Mouse (Mus musculus) MEL (cell line): ENCODE measurements around the gene Scarb1. TPM values are rescaled to one million over a fixed set of nuclear protein-coding genes. Genes with fewer than 3 reads are reported as not detected.
A peak's percentile ranks its signal among the peaks of the same experiment; 100 is the strongest.

Source experiments
- DNase-seq: peaks from one replicate; pipeline ENCODE4 v3.0.0; 2011; ENCODE audit warnings: low read depth, low spot score
- H3K27ac ChIP-seq: 2 replicates; pipeline ENCODE4 v1.5.1; 2012; ENCODE audit warnings: low read depth, mild to moderate bottlenecking, control low read depth, low read length, moderate library complexity; ENCODE audit not compliant: control insufficient read depth
- H3K27me3 ChIP-seq, 2 experiments: fragments of 150-350 bp in 1 of 2; sonication (generic) in 1 of 2; 2 replicates each; pipeline ENCODE4 v1.6.1; 2012; ENCODE audit warnings: low read length in 2 of 2, mild to moderate bottlenecking in 2 of 2, improper control_type of control experiment in 1 of 2, moderate library complexity in 1 of 2; ENCODE audit not compliant: insufficient read depth in 2 of 2, control insufficient read depth in 1 of 2
- H3K36me3 ChIP-seq, 2 experiments: 2 replicates each; pipeline ENCODE4 v1.6.1; 2012 to 2014; ENCODE audit warnings: low read length in 2 of 2, improper control_type of control experiment in 1 of 2, inconsistent platforms in 1 of 2, mild to moderate bottlenecking in 1 of 2; ENCODE audit not compliant: insufficient read depth in 2 of 2, control insufficient read depth in 1 of 2
- H3K4me1 ChIP-seq, 2 experiments: fragments of 150-350 bp in 1 of 2; sonication (generic) in 1 of 2; 2 replicates each; pipeline ENCODE4 v1.6.1; 2012; ENCODE audit warnings: low read length in 2 of 2, improper control_type of control experiment in 1 of 2, mild to moderate bottlenecking in 1 of 2; ENCODE audit not compliant: insufficient read depth in 2 of 2, control insufficient read depth in 1 of 2
- H3K4me3 ChIP-seq, 2 experiments: fragments of 150-350 bp in 1 of 2; sonication (generic) in 1 of 2; 2 replicates each; pipeline ENCODE4 v1.5.1; 2012; ENCODE audit warnings: low read depth in 2 of 2, low read length in 2 of 2, mild to moderate bottlenecking in 2 of 2, moderate library complexity in 2 of 2, control low read depth in 1 of 2, improper control_type of control experiment in 1 of 2; ENCODE audit not compliant: control insufficient read depth in 1 of 2, insufficient read depth in 1 of 2
- H3K79me2 ChIP-seq: 2 replicates; pipeline ENCODE4 v1.6.1; 2012; ENCODE audit warnings: mild to moderate bottlenecking, low read length, moderate library complexity; ENCODE audit not compliant: control insufficient read depth, poor library complexity, insufficient read depth
- H3K9ac ChIP-seq: 2 replicates; pipeline ENCODE4 v1.6.1; 2012; ENCODE audit warnings: low read depth, mild to moderate bottlenecking, control low read depth, low read length, moderate library complexity; ENCODE audit not compliant: control insufficient read depth, poor library complexity, severe bottlenecking
- H3K9me3 ChIP-seq: fragments of 150-350 bp; sonication (generic); replicated peaks from 2 replicates; pipeline ENCODE4 v1.6.1; 2012; ENCODE audit warnings: mild to moderate bottlenecking, low read length, improper control_type of control experiment, moderate library complexity; ENCODE audit not compliant: insufficient read depth
- E2F4 ChIP-seq: IDR thresholded peaks from 2 replicates; pipeline ENCODE4 v1.6.1; 2011; ENCODE audit warnings: low read depth, low read length, improper control_type of control experiment, borderline replicate concordance
- ELF1 ChIP-seq: IDR thresholded peaks from 2 replicates; pipeline ENCODE4 v1.6.1; 2014; ENCODE audit warnings: low read depth, mild to moderate bottlenecking, inconsistent platforms, low read length, improper control_type of control experiment, moderate library complexity
- EP300 ChIP-seq, 2 experiments: IDR thresholded peaks; 2 replicates each; pipeline ENCODE4 v1.6.1; 2011; ENCODE audit warnings: improper control_type of control experiment in 2 of 2, low read length in 2 of 2, low read depth in 1 of 2, mild to moderate bottlenecking in 1 of 2
- ETS1 ChIP-seq: IDR thresholded peaks from 2 replicates; pipeline ENCODE4 v1.6.1; 2012; ENCODE audit warnings: low read depth, mild to moderate bottlenecking, inconsistent platforms, low read length, improper control_type of control experiment, moderate library complexity
- GATA1 ChIP-seq: IDR thresholded peaks from 2 replicates; pipeline ENCODE4 v1.6.1; 2011; ENCODE audit warnings: low read depth, low read length, improper control_type of control experiment
- MAZ ChIP-seq: IDR thresholded peaks from 2 replicates; pipeline ENCODE4 v1.6.1; 2012; ENCODE audit warnings: low read depth, mild to moderate bottlenecking, inconsistent platforms, low read length, improper control_type of control experiment
- MXI1 ChIP-seq: IDR thresholded peaks from 2 replicates; pipeline ENCODE4 v1.6.1; 2011; ENCODE audit warnings: mild to moderate bottlenecking, low read depth, low read length, improper control_type of control experiment
- MYB ChIP-seq: IDR thresholded peaks from 2 replicates; pipeline ENCODE4 v1.6.1; 2011; ENCODE audit warnings: mild to moderate bottlenecking, low read depth, low read length, improper control_type of control experiment
- MYC ChIP-seq: IDR thresholded peaks from 2 replicates; pipeline ENCODE4 v1.6.1; 2011; ENCODE audit warnings: low read depth, mild to moderate bottlenecking, low read length, improper control_type of control experiment, moderate library complexity
- POLR2AphosphoS2 ChIP-seq: IDR thresholded peaks from 2 replicates; pipeline ENCODE4 v1.6.1; 2011; ENCODE audit warnings: low read length, improper control_type of control experiment
- SIN3A ChIP-seq: IDR thresholded peaks from 2 replicates; pipeline ENCODE4 v1.6.1; 2012; ENCODE audit warnings: low read length, improper control_type of control experiment, inconsistent platforms
- TAL1 ChIP-seq: IDR thresholded peaks from 2 replicates; pipeline ENCODE4 v1.6.1; 2012; ENCODE audit warnings: mild to moderate bottlenecking, inconsistent platforms, low read length, moderate library complexity, mixed read lengths
- TCF12 ChIP-seq: IDR thresholded peaks from 2 replicates; pipeline ENCODE4 v1.6.1; 2014; ENCODE audit warnings: low read depth, mild to moderate bottlenecking, inconsistent platforms, low read length, improper control_type of control experiment, moderate library complexity
- USF1 ChIP-seq: IDR thresholded peaks from 2 replicates; pipeline ENCODE4 v1.6.1; 2014; ENCODE audit warnings: low read depth, mild to moderate bottlenecking, inconsistent platforms, low read length, improper control_type of control experiment, moderate library complexity
- USF2 ChIP-seq, 2 experiments: IDR thresholded peaks; 2 replicates each; pipeline ENCODE4 v1.6.1; 2011 to 2012; ENCODE audit warnings: improper control_type of control experiment in 2 of 2, low read length in 2 of 2, borderline replicate concordance in 1 of 2, inconsistent platforms in 1 of 2, low read depth in 1 of 2, mild to moderate bottlenecking in 1 of 2; ENCODE audit not compliant: insufficient read depth in 1 of 2
- ZC3H11A ChIP-seq: IDR thresholded peaks from 2 replicates; pipeline ENCODE4 v1.6.1; 2012; ENCODE audit warnings: low read depth, mild to moderate bottlenecking, inconsistent platforms, low read length, improper control_type of control experiment
- ZMIZ1 ChIP-seq: IDR thresholded peaks from 2 replicates; pipeline ENCODE4 v1.6.1; 2012; ENCODE audit warnings: low read depth, mild to moderate bottlenecking, inconsistent platforms, low read length, improper control_type of control experiment, moderate library complexity
- polyA plus RNA-seq, 2 experiments: library from polyadenylated mRNA; stranded (reverse) in 1 of 2; unstranded in 1 of 2; fragments of >175 nt in 1 of 2; fragments of >200 nt in 1 of 2; gene quantifications; 2 replicates each; pipeline versions ENCODE4 v1.2.1 to v1.2.4; 2012; ENCODE audit warnings: low replicate concordance in 2 of 2, low read depth in 1 of 2; ENCODE audit not compliant: insufficient read length in 2 of 2, insufficient read depth in 1 of 2, missing spikeins in 1 of 2
- total RNA-seq: library from RNA; depleted of rRNA; stranded (reverse); fragments of 300-350 nt; gene quantifications from 2 replicates; pipeline ENCODE4 v1.2.3, GENCODE M21; 2012

The Scarb1 gene
- total and polyA plus RNA-seq, 3 experiments: 53.1 to 98.3 TPM; not detected in 1

DNA sequence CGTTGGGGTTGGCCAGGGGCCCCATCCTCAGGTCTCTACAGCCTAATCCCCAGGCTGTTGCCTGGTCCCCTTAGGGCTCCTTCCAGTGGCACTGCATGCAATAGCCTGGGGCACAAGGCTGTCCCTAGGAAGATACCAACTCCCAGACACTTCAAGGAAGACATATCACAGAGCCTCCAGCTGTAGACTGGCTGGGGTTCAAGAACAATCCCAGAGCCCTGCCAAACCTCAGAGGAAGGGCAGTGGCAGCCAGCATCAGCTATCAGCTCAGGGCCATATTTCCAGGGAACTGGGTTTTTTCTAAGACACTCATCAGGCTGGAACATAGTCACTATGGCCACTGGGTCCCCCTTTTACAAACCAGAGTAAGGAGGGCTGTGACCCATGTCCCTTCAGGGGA, 25.8 kb downstream of the Scarb1 start:
- H3K4me1 ChIP-seq: peaks cover 8% of the 10 kb centered on the region in 2 experiments; a peak in 3 of 4 replicates
- peaks cover 0 to 4% of the 10 kb centered on the region in 2 experiments for H3K36me3 ChIP-seq
- TF ChIP-seq EP300 (IDR thresholded peaks at IDR 0.05; ENCODE audit: low read depth in 1 of 2, low read length in 2 of 2): peak; percentile 49 to 62; a peak in 3 of 4 replicates
- TF ChIP-seq TCF12: peak; percentile 80; the same call in 1 of the 2 replicates
- peak; percentile 67; the same call in 1 of the 2 replicates for TF ChIP-seq ETS1
- no peak for TF ChIP-seq MAZ
- TF ChIP-seq TAL1: 0 out of 2 replicates have a peak, but pooled peaks have one; percentile 19
- TF ChIP-seq SIN3A: peak; percentile 28; the same call in 1 of the 2 replicates
- TF ChIP-seq ZC3H11A: no peak
- no peaks in the 10 kb centered on the region for H3K9me3 ChIP-seq
- peaks cover 3% of the 10 kb centered on the region for H3K79me2 ChIP-seq
- no peak overlapping the region for H3K9ac ChIP-seq
- no peaks in the 10 kb centered on the region for H3K27me3 ChIP-seq
- peak; percentile 45 for DNase-seq
- H3K4me3 ChIP-seq: no peak overlapping the region
- no peak overlapping the region for H3K27ac ChIP-seq

GRCm38 (mm10) chr5:125313991-125314390, 26.9 kb downstream of the Scarb1 start:
- Histone ChIP-seq H3K4me1 (peaks cover 8% of the 10 kb centered on the region in 2 experiments; a peak in 3 of 4 replicates), H3K9ac (no peak overlapping the region), H3K27ac (no peak overlapping the region), H3K9me3 (no peaks in the 10 kb centered on the region), H3K27me3 (no peaks in the 10 kb centered on the region), H3K4me3 (no peak overlapping the region), H3K79me2 (peaks cover 3% of the 10 kb centered on the region), H3K36me3 (peaks cover 0 to 4% of the 10 kb centered on the region in 2 experiments)
- DNase-seq: no peak
- TF ChIP-seq POLR2AphosphoS2 (no peak), MXI1 (no peak), GATA1 (no peak), USF1 (no peak), ELF1 (no peak), TCF12 (no peak), MYC (no peak), ZMIZ1 (no peak), TAL1 (no peak), MYB (no peak), ZC3H11A (no peak), USF2 (IDR thresholded peaks at IDR 0.05; ENCODE audit: borderline replicate concordance in 1 of 2, insufficient read depth in 1 of 2, low read depth in 1 of 2, low read length in 2 of 2) (no peak), E2F4 (no peak), MAZ (no peak)
